Mouse (Mus musculus): ENCODE measurements at regions not wholly inside any gene's neighbourhood (a gene's known extent, or its start where the extent isn't known, plus 50 kb on each side); places are given as distances from the start of the nearest gene placed in this dataset.

- ATAC-seq (ENCODE audit: insufficient read depth, low FRiP score, low TSS enrichment) (no peak), DNase-seq (ENCODE audit: low spot score) (no peak)
- H3K27ac ChIP-seq (ENCODE audit: low read depth, low read length) = 0 out of 2 replicates have a peak overlapping the region, but pooled peaks have one; percentile 42
- peaks cover 26% of the 10 kb centered on the region for H3K4me1 ChIP-seq (ENCODE audit: control insufficient read depth, insufficient read depth, low read length)
- no peak overlapping the region for H3K4me3 ChIP-seq (ENCODE audit: low read depth, low read length)
- H3K27me3 ChIP-seq (ENCODE audit: control insufficient read depth, insufficient read depth, low read length) = no peaks in the 10 kb centered on the region
- no peaks in the 10 kb centered on the region for H3K9me3 ChIP-seq (ENCODE audit: control insufficient read depth, low read length)
- H3K9ac ChIP-seq (ENCODE audit: low read length) = no peak overlapping the region
- no peaks in the 10 kb centered on the region for H3K36me3 ChIP-seq (ENCODE audit: control insufficient read depth, insufficient read depth, low read length)
- no peak overlapping the region for H3K4me2 ChIP-seq (ENCODE audit: low read depth)
- 74% methylated on average over 5 of the region's 5 CpGs for WGBS
Observed at GRCm38 (mm10) chr8:126668657-126669025, 74.9 kb upstream of the Irf2bp2 start.

- Histone ChIP-seq H3K4me3 (ENCODE audit: low read depth, low read length) (no peak overlapping the region), H3K4me1 (ENCODE audit: control insufficient read depth, insufficient read depth, low read length) (peaks cover 32% of the 10 kb centered on the region), H3K4me2 (ENCODE audit: low read depth) (no peak overlapping the region), H3K36me3 (ENCODE audit: control insufficient read depth, insufficient read depth, low read length) (no peaks in the 10 kb centered on the region), H3K9me3 (ENCODE audit: control insufficient read depth, low read length) (no peaks in the 10 kb centered on the region), H3K27ac (ENCODE audit: low read depth, low read length) (peak overlapping the region; percentile 90), H3K27me3 (ENCODE audit: control insufficient read depth, insufficient read depth, low read length) (no peaks in the 10 kb centered on the region), H3K9ac (ENCODE audit: low read length) (0 out of 2 replicates have a peak overlapping the region, but pooled peaks have one; percentile 27)
- DNase-seq (ENCODE audit: low spot score) (no peak), ATAC-seq (ENCODE audit: insufficient read depth, low FRiP score, low TSS enrichment) (no peak)
- 76% methylated on average over 16 of the region's 16 CpGs for WGBS
Observed at GRCm38 (mm10) chr8:126667721-126668656, 74.2 kb upstream of the Irf2bp2 start.

- WGBS = 57% methylated on average over 12 of the region's 12 CpGs
- Histone ChIP-seq H3K4me3 (ENCODE audit: low read depth, low read length) (no peak overlapping the region), H3K9ac (ENCODE audit: low read length) (peak overlapping the region; percentile 27), H3K27me3 (ENCODE audit: control insufficient read depth, insufficient read depth, low read length) (no peaks in the 10 kb centered on the region), H3K27ac (ENCODE audit: low read depth, low read length) (peak overlapping the region; percentile 90), H3K4me1 (ENCODE audit: control insufficient read depth, insufficient read depth, low read length) (peaks cover 39% of the 10 kb centered on the region), H3K9me3 (ENCODE audit: control insufficient read depth, low read length) (no peaks in the 10 kb centered on the region), H3K4me2 (ENCODE audit: low read depth) (no peak overlapping the region), H3K36me3 (ENCODE audit: control insufficient read depth, insufficient read depth, low read length) (no peaks in the 10 kb centered on the region)
- no peak; the same call in none of the 2 replicates for ATAC-seq (ENCODE audit: insufficient read depth, low FRiP score, low TSS enrichment)
- DNase-seq (ENCODE audit: low spot score) = no peak
Observed at GRCm38 (mm10) chr8:126667086-126667720, 73.4 kb upstream of the Irf2bp2 start.

GRCm38 (mm10) chr8:126666327-126667085 is 72.7 kb upstream of the Irf2bp2 start:
- peak overlapping the region; percentile 3 for H3K9ac ChIP-seq (ENCODE audit: low read length)
- no peaks in the 10 kb centered on the region for H3K36me3 ChIP-seq (ENCODE audit: control insufficient read depth, insufficient read depth, low read length)
- no peaks in the 10 kb centered on the region for H3K9me3 ChIP-seq (ENCODE audit: control insufficient read depth, low read length)
- no peak overlapping the region for H3K4me3 ChIP-seq (ENCODE audit: low read depth, low read length)
- 2% methylated on average over 15 of the region's 15 CpGs for WGBS
- H3K4me2 ChIP-seq (ENCODE audit: low read depth) = no peak overlapping the region; the same call in 1 of the 2 replicates
- DNase-seq (ENCODE audit: low spot score) (peak; percentile 95), ATAC-seq (ENCODE audit: insufficient read depth, low FRiP score, low TSS enrichment) (peak; percentile 86)
- peaks cover 45% of the 10 kb centered on the region for H3K4me1 ChIP-seq (ENCODE audit: control insufficient read depth, insufficient read depth, low read length)
- H3K27ac ChIP-seq (ENCODE audit: low read depth, low read length) = peak overlapping the region; percentile 90
- H3K27me3 ChIP-seq (ENCODE audit: control insufficient read depth, insufficient read depth, low read length) = no peaks in the 10 kb centered on the region

- Histone ChIP-seq H3K9ac (ENCODE audit: low read length) (peak overlapping the region; percentile 0), H3K4me3 (ENCODE audit: low read depth, low read length) (no peak overlapping the region), H3K36me3 (ENCODE audit: control insufficient read depth, insufficient read depth, low read length) (no peaks in the 10 kb centered on the region), H3K9me3 (ENCODE audit: control insufficient read depth, low read length) (no peaks in the 10 kb centered on the region), H3K27ac (ENCODE audit: low read depth, low read length) (peak overlapping the region; percentile 90), H3K4me1 (ENCODE audit: control insufficient read depth, insufficient read depth, low read length) (peaks cover 49% of the 10 kb centered on the region), H3K27me3 (ENCODE audit: control insufficient read depth, insufficient read depth, low read length) (no peaks in the 10 kb centered on the region), H3K4me2 (ENCODE audit: low read depth) (peak overlapping the region; percentile 0; the same call in 1 of the 2 replicates)
- 35% methylated on average over 18 of the region's 18 CpGs for WGBS
- ATAC-seq (ENCODE audit: insufficient read depth, low FRiP score, low TSS enrichment) (no peak), DNase-seq (ENCODE audit: low spot score) (no peak)
Observed at GRCm38 (mm10) chr8:126665581-126666241, 71.9 kb upstream of the Irf2bp2 start.

GRCm38 (mm10) chr8:126664891-126665290 is 71.1 kb upstream of the Irf2bp2 start:
- Histone ChIP-seq H3K4me1 (ENCODE audit: control insufficient read depth, insufficient read depth, low read length) (peaks cover 55% of the 10 kb centered on the region), H3K4me3 (ENCODE audit: low read depth, low read length) (no peak overlapping the region), H3K9me3 (ENCODE audit: control insufficient read depth, low read length) (no peaks in the 10 kb centered on the region), H3K36me3 (ENCODE audit: control insufficient read depth, insufficient read depth, low read length) (no peaks in the 10 kb centered on the region), H3K27ac (ENCODE audit: low read depth, low read length) (0 out of 2 replicates have a peak overlapping the region, but pooled peaks have one; percentile 8), H3K4me2 (ENCODE audit: low read depth) (no peak overlapping the region), H3K27me3 (ENCODE audit: control insufficient read depth, insufficient read depth, low read length) (no peaks in the 10 kb centered on the region), H3K9ac (ENCODE audit: low read length) (no peak overlapping the region)
- ATAC-seq (ENCODE audit: insufficient read depth, low FRiP score, low TSS enrichment) = no peak
- no peak for DNase-seq (ENCODE audit: low spot score)
- 69% methylated on average over 5 of the region's 5 CpGs for WGBS

GRCm38 (mm10) chr8:126662797-126663784 is 69.3 kb upstream of the Irf2bp2 start:
- Histone ChIP-seq H3K36me3 (ENCODE audit: control insufficient read depth, insufficient read depth, low read length) (no peaks in the 10 kb centered on the region), H3K9me3 (ENCODE audit: control insufficient read depth, low read length) (no peaks in the 10 kb centered on the region), H3K4me3 (ENCODE audit: low read depth, low read length) (no peak overlapping the region), H3K27me3 (ENCODE audit: control insufficient read depth, insufficient read depth, low read length) (no peaks in the 10 kb centered on the region), H3K27ac (ENCODE audit: low read depth, low read length) (0 out of 2 replicates have a peak overlapping the region, but pooled peaks have one; percentile 34), H3K9ac (ENCODE audit: low read length) (peak overlapping the region; percentile 1; the same call in 1 of the 2 replicates), H3K4me1 (ENCODE audit: control insufficient read depth, insufficient read depth, low read length) (peaks cover 50% of the 10 kb centered on the region), H3K4me2 (ENCODE audit: low read depth) (no peak overlapping the region)
- no peak for ATAC-seq (ENCODE audit: insufficient read depth, low FRiP score, low TSS enrichment)
- 39% methylated on average over 14 of the region's 14 CpGs for WGBS
- DNase-seq (ENCODE audit: low spot score) = no peak

Data from neural tube, embryonic 11.5 days (tissue).